Mouse (Mus musculus): ENCODE data around the gene Lcn3.
"Not testable (repeated sequence)": the region's sequence is repeated elsewhere in the genome, so short reads cannot be mapped to it uniquely, and the experiment has no call there.

Lcn3 gene

GRCm38 (mm10) chr2:25765269-25765668, at the start of gene Lcn3:
Gene Lcn3, plus strand, starts transcription at chr2:25765569.
- no peak for DNase-seq (ENCODE audit: low read depth)

- DNase-seq (ENCODE audit: low read depth), result no peak
Observed at GRCm38 (mm10) chr2:25717222-25717621, 48.1 kb upstream of the Lcn3 start.

GRCm38 (mm10) chr2:25733199-25733930, 32.0 kb upstream of the Lcn3 start:
- no peak for DNase-seq (ENCODE audit: low read depth)

GRCm38 (mm10) chr2:25736709-25737108, 28.7 kb upstream of the Lcn3 start, which contains the start of gene Obp2b:
Gene Obp2b, plus strand, starts transcription at chr2:25737009.
- DNase-seq (ENCODE audit: low read depth), result not testable (repeated sequence)

GRCm38 (mm10) chr2:25741671-25742070, 23.7 kb upstream of the Lcn3 start:
- no peak for DNase-seq (ENCODE audit: low read depth)

- DNase-seq (ENCODE audit: low read depth), result no peak
Observed at GRCm38 (mm10) chr2:25754201-25754600, 11.2 kb upstream of the Lcn3 start.

- no peak for DNase-seq (ENCODE audit: low read depth)
Observed at GRCm38 (mm10) chr2:25758064-25758625, 7.2 kb upstream of the Lcn3 start.

- DNase-seq (ENCODE audit: low read depth), result no peak
Observed at GRCm38 (mm10) chr2:25767764-25768163, 2.4 kb downstream of the Lcn3 start.

GRCm38 (mm10) chr2:25773507-25773906, 8.1 kb downstream of the Lcn3 start:
- DNase-seq (ENCODE audit: low read depth), result no peak

GRCm38 (mm10) chr2:25774640-25775039, 9.3 kb downstream of the Lcn3 start:
- DNase-seq (ENCODE audit: low read depth), result no peak

- no peak for DNase-seq (ENCODE audit: low read depth)
Observed at GRCm38 (mm10) chr2:25775991-25776390, 10.6 kb downstream of the Lcn3 start.

- DNase-seq (ENCODE audit: low read depth), result no peak
Observed at GRCm38 (mm10) chr2:25776717-25777116, 11.3 kb downstream of the Lcn3 start, which contains the start of gene Lcn11. Gene Lcn11, plus strand, starts transcription at chr2:25777017.

- DNase-seq (ENCODE audit: low read depth), result no peak
Observed at GRCm38 (mm10) chr2:25779076-25779475, 13.7 kb downstream of the Lcn3 start.

GRCm38 (mm10) chr2:25780921-25781320, 15.6 kb downstream of the Lcn3 start:
- no peak for DNase-seq (ENCODE audit: low read depth)

- DNase-seq (ENCODE audit: low read depth), result no peak
Observed at GRCm38 (mm10) chr2:25781957-25782356, 16.6 kb downstream of the Lcn3 start, which contains the start of gene Gm13539. Gene Gm13539, plus strand, starts transcription at chr2:25782257.

- no peak for DNase-seq (ENCODE audit: low read depth)
Observed at GRCm38 (mm10) chr2:25785573-25786322, 20.4 kb downstream of the Lcn3 start.

- no peak for DNase-seq (ENCODE audit: low read depth)
Observed at GRCm38 (mm10) chr2:25789092-25789491, 23.7 kb downstream of the Lcn3 start.

- no peak for DNase-seq (ENCODE audit: low read depth)
Observed at GRCm38 (mm10) chr2:25797635-25798034, 32.3 kb downstream of the Lcn3 start.

GRCm38 (mm10) chr2:25798065-25798464, 32.7 kb downstream of the Lcn3 start:
- DNase-seq (ENCODE audit: low read depth), result no peak

GRCm38 (mm10) chr2:25811711-25812110, 46.3 kb downstream of the Lcn3 start:
- no peak for DNase-seq (ENCODE audit: low read depth)

GRCm38 (mm10) chr2:25813364-25813763, 48.0 kb downstream of the Lcn3 start:
- DNase-seq (ENCODE audit: low read depth), result no peak

- DNase-seq (ENCODE audit: low read depth), result not testable (repeated sequence)
Observed at GRCm38 (mm10) chr2:25815748-25816147, 50.4 kb downstream of the Lcn3 start, which contains the start of gene Glt6d1. Gene Glt6d1, minus strand, starts transcription at chr2:25815848.
